Mouse (Mus musculus) urinary bladder, postnatal 25 days (tissue): ENCODE measurements around the gene Dixdc1.
"Not testable (repeated sequence)": the region's sequence is repeated elsewhere in the genome, so short reads cannot be mapped to it uniquely, and the experiment has no call there.

Source experiments
- DNase-seq: peaks from one replicate; pipeline ENCODE4 v3.0.0; 2022; ENCODE audit warnings: low spot score

Dixdc1 gene

DNA sequence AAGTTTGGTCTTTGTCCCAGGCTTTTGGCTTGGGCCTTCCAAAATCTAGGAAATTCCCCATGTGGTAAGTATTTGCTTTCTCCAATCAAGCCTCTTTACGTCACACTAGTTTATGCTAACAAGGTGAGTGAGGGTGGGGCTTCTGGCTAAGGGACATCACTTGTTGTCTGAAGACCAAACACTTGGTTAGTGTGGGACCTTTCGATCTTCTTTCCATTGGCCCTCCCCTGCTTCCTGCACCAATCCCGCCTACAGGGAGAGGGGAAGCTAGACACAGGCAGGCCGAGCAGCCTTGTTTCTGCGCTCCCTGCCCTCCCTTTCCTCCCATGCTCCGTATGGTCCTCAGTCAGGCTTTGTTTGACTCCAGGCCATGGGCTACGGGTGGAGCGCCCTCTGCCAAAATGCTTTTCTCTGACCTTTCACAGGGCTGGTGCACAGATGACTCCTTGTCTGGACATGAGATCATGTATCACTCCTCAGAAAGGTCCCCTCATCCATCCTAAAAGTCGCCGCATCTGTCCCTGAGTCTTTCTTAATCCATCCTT is 92.4 kb downstream of the Dixdc1 start:
- no peak for DNase-seq

DNA sequence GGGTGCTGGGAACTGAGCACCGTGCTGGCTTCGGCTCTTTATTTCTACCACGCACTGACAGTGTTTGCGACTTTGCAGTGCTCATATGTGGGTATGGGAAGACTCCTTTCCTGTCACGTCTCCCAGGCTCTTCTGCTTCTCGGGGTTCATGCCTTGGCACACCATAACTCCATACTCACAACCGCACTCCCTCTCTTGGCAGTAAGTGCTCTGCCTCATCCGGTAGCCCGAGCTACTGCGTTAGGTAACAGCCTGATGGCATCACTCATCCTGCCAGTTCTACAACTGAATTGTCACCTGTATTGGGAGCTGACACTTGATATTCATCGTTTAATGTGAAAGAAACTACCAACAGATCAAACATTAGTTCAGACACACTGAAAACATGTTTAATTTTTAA is 105.0 kb downstream of the Dixdc1 start:
- no peak for DNase-seq

DNA sequence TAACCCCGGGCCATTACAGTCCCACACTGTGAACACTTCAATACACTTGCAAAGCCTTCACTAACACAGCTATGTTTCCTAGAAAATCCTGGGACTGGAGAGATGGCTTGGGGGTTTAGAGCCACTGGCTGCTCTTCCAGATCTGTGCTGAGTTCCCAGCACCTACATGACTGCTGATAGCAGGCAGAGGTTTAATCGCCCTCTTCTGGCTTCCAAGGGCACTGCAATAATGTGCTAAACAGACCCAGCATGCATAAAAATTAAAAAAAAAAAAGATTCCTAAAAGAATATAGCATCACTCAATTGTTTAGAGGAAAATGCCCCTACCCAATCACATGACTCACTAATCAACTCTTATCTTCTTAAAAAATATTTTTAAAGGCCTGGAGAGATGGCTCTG is 106.3 kb downstream of the Dixdc1 start:
- no peak for DNase-seq

DNA sequence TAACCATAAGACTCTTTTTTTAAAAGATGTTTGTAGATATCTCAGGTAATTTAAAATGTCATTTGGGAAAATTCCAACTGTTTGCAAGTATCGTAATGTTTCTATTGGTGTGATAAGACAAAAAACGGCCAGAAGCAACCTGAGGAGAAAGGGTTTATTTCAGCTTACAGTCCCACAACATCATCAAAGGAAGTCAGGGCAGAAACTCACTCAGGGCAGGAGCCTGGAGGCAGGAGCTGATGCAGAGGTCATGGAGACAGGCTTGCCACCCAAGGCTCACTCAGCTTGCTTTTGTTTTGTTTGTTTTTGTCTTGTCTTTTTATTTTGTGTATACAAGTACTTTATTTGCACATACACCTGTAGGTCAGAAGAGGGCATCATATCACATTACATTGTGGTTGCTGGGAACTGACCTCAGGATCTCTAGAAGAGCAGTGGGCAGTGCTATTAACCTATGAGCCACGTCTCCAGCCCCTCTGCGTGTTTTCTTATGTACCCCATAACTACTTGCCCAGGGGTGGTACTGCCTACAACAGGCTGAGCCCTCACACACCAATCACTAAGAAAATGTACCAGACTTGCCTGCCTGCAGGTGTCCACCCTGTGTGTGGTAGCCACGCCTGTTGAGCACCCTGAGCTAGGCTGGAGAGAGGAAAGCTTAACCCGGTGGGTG is 107.2 kb downstream of the Dixdc1 start:
- DNase-seq: no peak

DNA sequence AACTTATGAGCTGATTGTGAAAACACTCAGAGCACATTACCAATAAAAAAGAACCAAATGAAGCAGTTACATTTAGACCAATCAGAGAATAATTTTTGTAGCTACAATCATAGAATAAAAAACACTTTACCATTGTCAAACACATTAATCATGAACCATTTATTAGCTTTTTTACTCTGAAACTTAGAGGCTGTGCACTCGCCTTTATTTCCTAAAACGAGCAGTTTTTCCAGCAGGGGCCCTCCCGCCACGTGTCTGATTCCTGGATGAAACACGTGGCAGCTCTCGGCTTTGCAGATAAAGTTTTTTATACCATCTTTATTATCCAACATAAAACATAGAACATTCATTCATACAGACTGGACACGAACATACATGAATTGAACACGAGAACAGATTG is 108.4 kb downstream of the Dixdc1 start:
- DNase-seq: not testable (repeated sequence)

DNA sequence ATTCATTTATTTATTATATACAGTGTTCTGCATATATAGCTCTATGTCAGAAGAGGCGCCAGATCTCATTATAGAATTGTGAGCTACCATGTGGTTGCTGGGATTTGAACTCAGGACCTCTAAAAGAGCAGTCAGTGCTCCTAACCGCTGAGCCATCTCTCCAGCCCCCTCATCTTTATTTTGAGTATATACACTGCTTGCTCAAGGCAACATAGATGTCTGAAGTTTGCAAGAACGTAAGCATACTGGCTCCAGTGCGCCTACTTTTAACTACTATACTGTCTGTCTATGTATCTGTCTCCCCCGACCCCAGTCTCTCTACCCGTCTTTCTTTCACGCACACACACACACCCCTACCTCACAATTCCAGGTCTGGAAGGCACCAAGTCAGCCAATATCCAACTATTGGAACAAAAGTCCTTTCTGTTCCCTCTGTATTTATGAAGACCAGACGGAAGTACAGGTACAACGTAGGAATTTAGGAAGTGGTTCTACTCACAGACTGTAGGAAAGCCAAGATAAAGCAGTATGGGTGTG is 121.5 kb downstream of the Dixdc1 start:
- DNase-seq: no peak

DNA sequence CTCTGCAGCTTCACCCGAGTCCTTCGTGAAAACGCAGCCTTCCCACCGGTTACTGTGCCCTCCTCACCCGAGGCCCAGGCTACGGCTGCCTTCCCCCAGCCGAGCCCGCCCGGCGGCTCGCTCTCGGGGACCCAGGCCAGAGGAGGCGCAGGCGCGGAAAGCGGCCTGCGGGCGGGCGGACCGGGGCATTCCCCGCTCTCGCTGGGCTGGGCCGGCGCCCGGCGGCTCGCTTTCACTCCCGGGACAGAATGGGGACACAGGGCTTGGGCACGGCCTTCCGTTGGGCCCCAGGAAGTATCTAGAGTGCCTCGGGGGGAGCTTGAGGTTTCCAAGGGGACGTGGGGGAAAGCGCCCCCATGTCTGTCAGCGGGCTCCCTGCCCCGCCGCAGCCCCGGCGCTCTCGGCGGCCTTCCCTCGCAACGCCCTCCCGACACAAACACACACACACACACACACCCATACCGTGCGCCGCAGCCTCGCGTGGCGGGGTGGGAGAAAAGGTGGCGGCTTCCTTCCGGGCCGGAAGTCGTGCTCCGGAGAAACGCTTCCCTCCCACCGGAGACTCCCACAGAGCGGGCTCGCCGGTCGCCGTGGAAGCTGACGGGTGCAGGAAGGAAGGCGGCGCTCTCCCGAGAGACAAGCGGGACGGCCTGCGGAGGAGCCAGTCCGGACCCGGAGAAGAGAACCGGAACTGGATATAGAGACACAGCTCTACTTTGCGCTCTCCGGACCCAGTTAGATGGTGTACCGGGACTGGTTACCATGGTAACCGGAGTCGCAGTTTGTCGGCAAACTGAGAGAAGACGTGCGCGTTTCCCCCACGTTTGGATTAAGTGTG is 122.3 kb downstream of the Dixdc1 start, which contains the start of the genes Pih1d2 and Nkapd1:
TSS of gene Pih1d2 (plus strand) at position 556 of the 838 bp plus-strand sequence.
TSS of gene Nkapd1 (minus strand) at position 699 of the 838 bp plus-strand sequence.
- peak; percentile 87 for DNase-seq

DNA sequence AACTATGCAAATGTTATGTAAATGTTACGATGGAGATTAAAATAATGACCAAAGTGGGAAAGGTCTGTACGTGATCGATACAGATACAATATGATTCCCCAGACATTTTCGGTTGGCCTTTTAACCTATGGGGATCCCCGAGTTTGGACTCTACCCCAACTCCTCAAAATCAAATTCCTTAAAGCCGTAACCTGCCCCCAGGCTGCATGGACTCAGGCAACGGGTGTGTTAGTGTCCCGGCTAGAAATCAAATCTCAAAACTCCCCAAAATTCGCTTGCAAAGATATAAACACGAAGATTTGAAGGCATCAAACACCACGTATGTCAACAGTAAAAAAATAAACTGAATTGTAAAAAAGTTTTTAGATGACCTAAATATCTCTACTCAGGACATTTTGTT is 123.2 kb downstream of the Dixdc1 start:
- no peak for DNase-seq
